In the genomic region with DNA sequence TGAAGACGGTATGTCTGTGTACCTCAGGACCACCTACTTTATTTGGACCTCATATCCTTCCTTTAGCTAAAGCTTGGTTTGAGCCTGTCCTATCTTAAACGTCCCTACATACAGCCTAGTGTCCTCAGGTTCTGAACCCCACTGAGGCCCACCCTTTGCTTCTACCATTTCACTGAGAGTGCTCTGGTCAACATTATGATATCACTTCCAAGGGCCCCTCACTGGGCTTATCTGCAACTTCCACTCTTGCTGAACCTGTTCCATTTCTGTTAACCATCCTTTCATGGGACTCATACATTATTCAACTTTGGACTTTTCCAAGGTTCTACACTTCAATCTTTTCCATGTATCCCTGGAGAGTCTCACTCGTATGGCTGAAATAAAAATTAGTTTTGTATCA, we compare ENCODE assay signal across 23 mouse cellular contexts. TPM values are rescaled to one million over a fixed set of nuclear protein-coding genes. Genes with fewer than 3 reads are reported as not detected.
A peak's percentile ranks its signal among the peaks of the same experiment; 100 is the strongest.
DNase-seq lines count a peak whose midpoint lies in the region; ATAC-seq and TF ChIP-seq lines count a peak whose summit lies in the region.
"Had no signal": no experiment of that assay in that cellular context is flagged by ENCODE, and none has a peak within 500 bp of the region (broad histone marks: within the 10 kb centered on the region; RNA-seq: fewer than 3 reads in every experiment).

No protein-coding gene starts in this region.

- H3K36me3 ChIP-seq in heart, adult 2 months (ENCODE audit: control insufficient read depth, insufficient read depth, low read length) = peaks cover 16% of the 10 kb centered on the region
- H3K36me3 ChIP-seq in liver, postnatal 0 days (replicated peaks; ENCODE audit: insufficient read depth, low read length) = peaks cover 74% of the 10 kb centered on the region
- peaks cover 83% of the 10 kb centered on the region for H3K36me3 ChIP-seq in intestine, postnatal 0 days (ENCODE audit: control insufficient read depth, insufficient read depth)

- TF ChIP-seq CTCF in heart, adult 2 months (IDR thresholded peaks at IDR 0.05) = no peak
- no peak for TF ChIP-seq CTCF in liver, postnatal 0 days (IDR thresholded peaks at IDR 0.05; ENCODE audit: low read depth)
- TF ChIP-seq CTCF in intestine, postnatal 0 days (IDR thresholded peaks at IDR 0.05; ENCODE audit: low read depth) = no peak
- TF ChIP-seq CTCF in lung, adult 2 months (IDR thresholded peaks at IDR 0.05; ENCODE audit: insufficient read depth, low read length) = no peak

- H3K4me1 ChIP-seq in heart, adult 2 months (ENCODE audit: control insufficient read depth, insufficient read depth, low read length) = peaks cover 4% of the 10 kb centered on the region; the same call in 1 of the 2 replicates
- H3K4me1 ChIP-seq in liver, postnatal 0 days (ENCODE audit: insufficient read depth) = no peaks in the 10 kb centered on the region
- H3K4me1 ChIP-seq in intestine, postnatal 0 days (replicated peaks; ENCODE audit: control insufficient read depth, insufficient read depth, low read length) = 0 out of 2 replicates have a peak, but pooled peaks cover 2% of the 10 kb centered on the region
- peaks cover 7% of the 10 kb centered on the region for H3K4me1 ChIP-seq in lung, adult 2 months (ENCODE audit: control insufficient read depth, insufficient read depth, low read length)
- H3K4me1 ChIP-seq: hindbrain, embryonic 10.5 days; limb, embryonic 15.5 days; midbrain, embryonic 13.5 days; neural tube, embryonic 13.5 days had no signal

- ATAC-seq in liver, postnatal 0 days = no peak
- peak; percentile 8; the same call in 1 of the 2 replicates for ATAC-seq in intestine, postnatal 0 days
- ATAC-seq: forebrain, embryonic 14.5 days; midbrain, embryonic 13.5 days had no signal

- no peak for TF ChIP-seq POLR2A in heart, adult 2 months (IDR thresholded peaks at IDR 0.05; ENCODE audit: insufficient read depth, low read depth, low read length)
- TF ChIP-seq POLR2A in lung, adult 2 months (IDR thresholded peaks at IDR 0.05; ENCODE audit: borderline replicate concordance, extremely low read depth, low read depth, low read length) = no peak

- no peaks in the 10 kb centered on the region for H3K79me2 ChIP-seq in heart, adult 2 months (replicated peaks; ENCODE audit: control insufficient read depth, insufficient read depth, low read length)

- 65% methylated on average over 3 of the region's 3 CpGs for WGBS in heart, adult 2 months
- WGBS in liver, postnatal 0 days (ENCODE audit: insufficient replicate concordance) = 68% methylated on average over 3 of the region's 3 CpGs
- WGBS in intestine, postnatal 0 days = 71% methylated on average over 3 of the region's 3 CpGs
- 76% methylated on average over 3 of the region's 3 CpGs for WGBS in lung, adult 2 months

- H3K4me2 ChIP-seq in liver, postnatal 0 days (ENCODE audit: low read depth, low read length) = no peak overlapping the region
- no peak overlapping the region for H3K4me2 ChIP-seq in intestine, postnatal 0 days (replicated peaks; ENCODE audit: low read depth)
- H3K4me2 ChIP-seq: limb, embryonic 15.5 days; midbrain, embryonic 13.5 days; neural tube, embryonic 13.5 days had no signal

- no peaks in the 10 kb centered on the region for H3K9me3 ChIP-seq in liver, postnatal 0 days (ENCODE audit: low read length)
- no peaks in the 10 kb centered on the region for H3K9me3 ChIP-seq in intestine, postnatal 0 days (ENCODE audit: control insufficient read depth)
- H3K9me3 ChIP-seq: G1E; hindbrain, embryonic 10.5 days; limb, embryonic 15.5 days; midbrain, embryonic 13.5 days; neural tube, embryonic 13.5 days had no signal

- no peak for DNase-seq in heart, adult 2 months
- DNase-seq in heart, postnatal 10 days = no peak
- peak; percentile 70 for DNase-seq in liver
- no peak for DNase-seq in liver, postnatal 0 days
- no peak for DNase-seq in urinary bladder, adult 2 months (ENCODE audit: low spot score)
- DNase-seq in left cerebral cortex, adult 8-10 months (ENCODE audit: low spot score in 2 of 2) = no peak
- DNase-seq in lung, adult 2 months = no peak
- DNase-seq: adrenal gland, postnatal 36 days; cerebellum, adult 9-10 months; gastrocnemius, postnatal 14 days; kidney, adult 9 months; kidney, postnatal 25 days; lung, postnatal 14 days; spleen, adult 18-20 months; thymus, adult 18-20 months; thymus, postnatal 4 days had no signal

- H3K27me3 ChIP-seq in heart, adult 2 months (ENCODE audit: control insufficient read depth, insufficient read depth, low read length) = no peaks in the 10 kb centered on the region
- H3K27me3 ChIP-seq in liver, postnatal 0 days (ENCODE audit: insufficient read depth, low read length) = no peaks in the 10 kb centered on the region
- no peaks in the 10 kb centered on the region for H3K27me3 ChIP-seq in intestine, postnatal 0 days (replicated peaks; ENCODE audit: control insufficient read depth, insufficient read depth, low read length)
- H3K27me3 ChIP-seq: limb, embryonic 15.5 days; midbrain, embryonic 13.5 days; neural tube, embryonic 13.5 days had no signal

- intact Hi-C loops in heart, adult 2 months (cut with DNase I) = no loop called here
- intact Hi-C loops in heart, postnatal 10 days (cut with DNase I) = loop anchor here (5.0 kb wide), 1 partner anchor 603 kb away; no protein-coding TSS in a partner anchor

- H3K4me3 ChIP-seq in heart, adult 2 months = no peak overlapping the region
- no peak overlapping the region for H3K4me3 ChIP-seq in liver, postnatal 0 days (ENCODE audit: low read depth, low read length)
- no peak overlapping the region for H3K4me3 ChIP-seq in intestine, postnatal 0 days (ENCODE audit: low read depth, low read length)
- H3K4me3 ChIP-seq in lung, adult 2 months (replicated peaks; ENCODE audit: extremely low read depth, low read depth, low read length) = no peak overlapping the region
- H3K4me3 ChIP-seq: hindbrain, embryonic 10.5 days; limb, embryonic 15.5 days; midbrain, embryonic 13.5 days; neural tube, embryonic 13.5 days had no signal

- H3K9ac ChIP-seq in heart, adult 2 months (ENCODE audit: low read depth, low read length) = no peak overlapping the region
- H3K9ac ChIP-seq in liver, postnatal 0 days (replicated peaks) = no peak overlapping the region
- H3K9ac ChIP-seq in intestine, postnatal 0 days (ENCODE audit: low read depth, low read length) = no peak overlapping the region
- H3K9ac ChIP-seq: limb, embryonic 15.5 days; midbrain, embryonic 13.5 days; neural tube, embryonic 13.5 days had no signal

- no peak for TF ChIP-seq EP300 in heart, adult 2 months (IDR thresholded peaks at IDR 0.05; ENCODE audit: insufficient read depth, low read depth, low read length)
- no peak for TF ChIP-seq EP300 in liver, postnatal 0 days (IDR thresholded peaks at IDR 0.05; ENCODE audit: low read depth)

- peak overlapping the region; percentile 27; the same call in 1 of the 2 replicates for H3K27ac ChIP-seq in heart, adult 2 months
- no peak overlapping the region for H3K27ac ChIP-seq in liver, postnatal 0 days (ENCODE audit: low read depth)
- H3K27ac ChIP-seq in intestine, postnatal 0 days (ENCODE audit: low read depth, low read length) = no peak overlapping the region
- H3K27ac ChIP-seq: hindbrain, embryonic 10.5 days; limb, embryonic 15.5 days; midbrain, embryonic 13.5 days; neural tube, embryonic 13.5 days had no signal

RNA-seq across cellular contexts. Expression of a gene that starts 27.0 kb away (rescaled TPM):
- total RNA-seq in heart, adult 2 months (2021) = 10 to 100 TPM; 78.9 to 79.0 TPM
- 30.9 and 44.6 TPM in 2 replicates for polyA plus RNA-seq in heart, adult 2 months (2012; rRNA removed)
- total RNA-seq in heart, postnatal 10 days (2021) = 10 to 100 TPM; 68.0 to 78.8 TPM
- 25.3 and 29.1 TPM in 2 replicates for polyA plus RNA-seq in liver, postnatal 0 days (2015; fragmentation: Nextera tagmentation; extraction: Ambion mirVana)
- 48.6 and 51.3 TPM in 2 replicates for polyA plus RNA-seq in intestine, postnatal 0 days (2015; fragmentation: Nextera tagmentation; extraction: Ambion mirVana)
- 45.6 and 46.4 TPM in 2 replicates for polyA plus RNA-seq in urinary bladder, adult 2 months (2012; rRNA removed)
- 10 to 100 TPM; 44.9 to 48.2 (median 46.3) TPM for total RNA-seq in left cerebral cortex, adult 8-10 months (2022)
- 18.6 and 28.5 TPM in 2 replicates for polyA plus RNA-seq in lung, adult 2 months (2012; rRNA removed)
